11 mouse cellular contexts compared by ENCODE assay signal in genomic region chr7:66831295-66831694, GRCm38 (mm10). TPM values are rescaled to one million over a fixed set of nuclear protein-coding genes. Genes with fewer than 3 reads are reported as not detected.
DNase-seq lines count a peak whose midpoint lies in the region; ATAC-seq lines count a peak whose summit lies in the region.
"Had no signal": no experiment of that assay in that cellular context is flagged by ENCODE, and none has a peak within 500 bp of the region (broad histone marks: within the 10 kb centered on the region; RNA-seq: fewer than 3 reads in every experiment).

No protein-coding gene starts in this region.

- no peak overlapping the region for H3K4me2 ChIP-seq in neural tube, embryonic 15.5 days
- H3K4me2 ChIP-seq: liver, embryonic 13.5 days had no signal

- no peaks in the 10 kb centered on the region for H3K4me1 ChIP-seq in neural tube, embryonic 15.5 days
- H3K4me1 ChIP-seq: liver, embryonic 13.5 days had no signal

- intact Hi-C loops in gastrocnemius, postnatal 14 days (cut with DNase I; ENCODE audit: low total_unique reads): loop anchor here (10.0 kb wide), 1 partner anchor 794 kb away; no protein-coding TSS in a partner anchor

- WGBS in neural tube, embryonic 15.5 days: 67% methylated on average over 5 of the region's 5 CpGs

- DNase-seq in gastrocnemius, postnatal 10 days: peak; percentile 35
- no peak for DNase-seq in gastrocnemius, postnatal 14 days
- DNase-seq in urinary bladder, postnatal 25 days (ENCODE audit: low spot score): peak; percentile 43
- DNase-seq in urinary bladder, postnatal 10 days (ENCODE audit: low spot score): no peak
- DNase-seq in kidney, postnatal 25 days: peak; percentile 48 to 76
- DNase-seq in c-Kit-positive CD71-positive TER-119-positive erythroid progenitor cells, embryonic 14.5 days (ENCODE audit: low spot score): no peak
- no peak for DNase-seq in frontal cortex, postnatal 10 days (ENCODE audit: low spot score in 2 of 2)
- DNase-seq: liver, embryonic 13.5 days had no signal

- peaks cover 3% of the 10 kb centered on the region; the same call in 1 of the 2 replicates for H3K27me3 ChIP-seq in neural tube, embryonic 15.5 days (replicated peaks)
- H3K27me3 ChIP-seq: liver, embryonic 13.5 days had no signal

- no peaks in the 10 kb centered on the region for H3K9me3 ChIP-seq in neural tube, embryonic 15.5 days (replicated peaks)
- H3K9me3 ChIP-seq: liver, embryonic 13.5 days had no signal

- no peaks in the 10 kb centered on the region for H3K36me3 ChIP-seq in neural tube, embryonic 15.5 days
- H3K36me3 ChIP-seq: liver, embryonic 13.5 days had no signal

- no peak for ATAC-seq in neural tube, embryonic 15.5 days (ENCODE audit: low FRiP score)

- H3K27ac ChIP-seq in neural tube, embryonic 15.5 days (replicated peaks): no peak overlapping the region
- H3K27ac ChIP-seq: liver, embryonic 13.5 days had no signal

- H3K4me3 ChIP-seq in neural tube, embryonic 15.5 days (replicated peaks): no peak overlapping the region
- H3K4me3 ChIP-seq: liver, embryonic 13.5 days had no signal

- H3K9ac ChIP-seq in neural tube, embryonic 15.5 days (replicated peaks): no peak overlapping the region
- H3K9ac ChIP-seq: liver, embryonic 13.5 days had no signal

RNA-seq across cellular contexts. Expression of gene Adamts17, which starts 8.2 kb away (rescaled TPM):
- total RNA-seq in gastrocnemius, postnatal 10 days (2021): 10 to 100 TPM in 1 of 2 experiments, 1 to 10 TPM in 1; 9.7 to 16.6 TPM
- total RNA-seq in gastrocnemius, postnatal 14 days (2021): 10 to 100 TPM in 1 of 2 experiments, 1 to 10 TPM in 1; 5.5 to 10.6 TPM
- polyA plus RNA-seq in neural tube, embryonic 15.5 days (2015; fragmentation: Nextera tagmentation; extraction: Ambion mirVana): 5.9 and 7.1 TPM in 2 replicates
- total RNA-seq: CH12.LX; neutrophil, adult 5-6 weeks had no signal

Comparison
In these comparisons a context has a peak if more than half of its experiments do, and no peak if none do; other contexts are left out.
1. DNase-seq: peak in gastrocnemius, postnatal 10 days (single experiment), urinary bladder, postnatal 25 days (single experiment) and kidney, postnatal 25 days (2 of 2); none in gastrocnemius, postnatal 14 days (single experiment), urinary bladder, postnatal 10 days (single experiment), c-Kit-positive CD71-positive TER-119-positive erythroid progenitor cells, embryonic 14.5 days (single experiment) and frontal cortex, postnatal 10 days (0 of 2).